Mouse (Mus musculus) adrenal gland, postnatal 25 days (tissue): ENCODE results near the gene Notch1. TPM values are rescaled to one million over a fixed set of nuclear protein-coding genes. Genes with fewer than 3 reads are reported as not detected.
A peak's percentile ranks its signal among the peaks of the same experiment; 100 is the strongest.

Experiments used
- DNase-seq: peaks from one replicate; pipeline ENCODE4 v3.0.0; 2021; ENCODE audit warnings: mixed read lengths
- total RNA-seq: library from RNA; stranded (reverse); gene quantifications from 2 replicates; pipeline ENCODE4 v1.2.3, GENCODE M21; 2021

The Notch1 gene
- total RNA-seq, 1 experiment from 2014 or later, result 24.8 TPM

DNA sequence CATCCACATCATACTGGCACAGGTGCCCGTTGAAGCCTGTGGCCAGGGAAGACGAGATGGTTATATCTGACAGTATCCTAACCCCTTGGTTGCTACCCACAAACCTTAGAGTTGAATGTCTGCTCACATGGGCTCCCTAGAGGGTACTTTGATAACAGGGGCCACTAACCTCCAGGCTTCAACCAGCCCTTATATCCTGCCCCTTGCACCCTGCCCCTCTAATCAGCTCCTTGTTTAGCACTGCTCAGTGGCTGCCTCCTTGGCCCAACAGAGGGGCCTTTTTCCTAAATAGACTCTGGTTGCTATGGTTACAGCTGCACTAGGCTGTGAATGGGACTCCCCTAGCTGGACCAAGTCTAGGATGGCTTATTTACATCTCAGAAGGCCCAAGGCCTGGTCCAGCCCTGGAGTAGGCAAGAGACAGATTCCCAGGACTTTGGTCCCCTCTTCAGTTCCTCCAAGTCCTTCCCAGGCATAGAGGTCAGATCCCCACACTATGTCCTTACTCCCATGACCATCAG is 37.7 kb downstream of the Notch1 start:
- no peak for DNase-seq

DNA sequence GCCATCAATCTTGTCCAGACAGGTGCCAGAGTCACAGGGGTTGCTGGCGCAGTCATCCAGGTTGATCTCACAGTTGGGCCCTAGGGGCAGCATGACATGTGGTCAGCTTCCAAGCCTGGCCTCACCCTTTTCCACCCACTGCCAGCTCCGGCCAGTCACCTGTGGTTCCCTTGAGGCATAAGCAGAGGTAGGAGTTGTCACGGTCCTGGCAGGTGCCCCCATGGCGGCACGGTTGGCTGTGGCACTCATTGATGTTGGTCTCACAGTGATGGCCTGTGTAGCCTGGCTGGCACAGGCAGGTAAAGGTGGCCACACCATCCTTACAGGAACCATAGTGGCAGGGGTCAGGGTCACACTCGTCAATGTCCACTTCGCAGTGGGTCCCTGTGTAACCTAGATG is 38.6 kb downstream of the Notch1 start:
- no peak for DNase-seq

DNA sequence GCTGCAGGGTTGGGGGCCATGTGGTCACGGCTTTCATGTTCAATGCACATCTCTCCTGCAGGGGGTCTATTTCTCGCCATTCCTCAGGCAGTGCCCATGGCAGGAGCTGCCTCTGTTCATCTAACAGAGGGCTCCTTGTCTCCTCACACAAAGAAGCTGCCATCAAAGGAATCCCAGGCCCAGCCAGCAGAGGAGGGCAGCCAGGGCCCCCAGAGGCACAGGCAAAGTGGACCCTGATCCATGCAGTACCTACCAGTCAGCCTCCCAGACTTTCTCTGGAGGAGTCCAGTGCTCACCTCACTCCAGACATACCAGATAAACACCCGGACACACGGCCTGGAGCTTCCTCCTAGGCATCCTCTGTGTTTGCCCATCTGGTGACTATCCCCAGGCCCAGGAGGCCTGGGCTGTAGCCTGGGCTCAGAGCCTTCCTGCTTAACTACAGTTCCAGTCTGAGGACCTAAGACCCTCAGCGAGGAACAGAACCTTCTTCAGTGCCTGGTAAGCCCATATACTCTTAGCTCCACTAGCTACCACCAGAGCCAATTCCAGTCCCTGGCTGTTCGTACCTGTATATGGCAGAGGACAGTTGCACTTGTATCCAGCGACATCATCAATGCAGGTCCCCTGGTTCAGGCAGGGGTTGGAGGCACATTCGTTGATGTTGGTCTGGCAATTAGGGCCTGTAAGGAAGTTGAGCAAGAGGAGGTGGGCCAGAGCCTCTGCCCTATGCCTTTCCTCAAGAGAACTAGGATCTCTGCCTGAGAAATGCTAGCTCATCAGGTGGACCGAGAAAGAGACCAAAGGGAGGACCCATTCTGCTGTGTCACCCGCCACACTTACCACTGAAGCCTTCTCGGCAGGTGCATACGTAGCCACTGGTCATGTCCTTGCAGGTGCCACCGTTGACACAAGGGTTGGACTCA is 40.7 kb downstream of the Notch1 start:
- no peak for DNase-seq

- DNase-seq, result no peak
Observed at GRCm38 (mm10) chr2:26474789-26475504, 41.5 kb downstream of the Notch1 start.

DNA sequence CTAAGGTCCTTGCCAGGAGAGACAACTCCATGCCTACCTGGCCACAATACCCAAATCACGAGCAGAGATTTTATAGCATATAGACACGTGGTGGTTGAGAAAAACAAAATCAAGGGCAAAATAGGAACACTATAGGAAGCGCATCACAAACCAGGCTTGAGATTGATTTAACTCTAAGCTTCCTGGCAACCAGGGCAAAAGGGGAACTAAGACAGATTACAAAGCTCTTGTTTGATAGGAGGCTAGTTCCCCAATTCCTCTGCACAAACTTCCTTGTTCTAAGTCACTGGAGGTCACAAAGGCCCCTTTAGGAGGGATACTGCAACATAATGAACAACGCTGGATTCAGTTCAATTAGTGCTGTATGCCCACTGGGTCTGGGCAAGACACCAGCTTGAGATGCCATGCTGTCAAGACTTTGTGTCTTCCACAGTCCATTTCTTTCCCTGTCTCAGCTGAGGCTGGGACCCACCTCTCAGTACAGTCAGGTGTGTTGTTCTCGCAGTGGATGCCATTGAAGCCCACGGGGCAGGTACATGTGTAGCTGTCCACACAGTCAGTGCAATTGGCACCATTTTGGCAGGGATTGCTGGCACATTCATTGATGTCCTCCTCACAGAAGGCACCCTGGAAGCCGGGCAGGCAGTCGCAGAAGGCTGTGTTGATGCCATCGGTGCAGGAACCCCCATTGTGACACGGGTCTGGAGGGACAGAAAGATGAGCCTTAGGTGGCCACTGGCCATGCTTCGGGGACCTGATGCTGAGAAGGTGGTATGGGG is 44.0 kb downstream of the Notch1 start:
- DNase-seq, result no peak

DNA sequence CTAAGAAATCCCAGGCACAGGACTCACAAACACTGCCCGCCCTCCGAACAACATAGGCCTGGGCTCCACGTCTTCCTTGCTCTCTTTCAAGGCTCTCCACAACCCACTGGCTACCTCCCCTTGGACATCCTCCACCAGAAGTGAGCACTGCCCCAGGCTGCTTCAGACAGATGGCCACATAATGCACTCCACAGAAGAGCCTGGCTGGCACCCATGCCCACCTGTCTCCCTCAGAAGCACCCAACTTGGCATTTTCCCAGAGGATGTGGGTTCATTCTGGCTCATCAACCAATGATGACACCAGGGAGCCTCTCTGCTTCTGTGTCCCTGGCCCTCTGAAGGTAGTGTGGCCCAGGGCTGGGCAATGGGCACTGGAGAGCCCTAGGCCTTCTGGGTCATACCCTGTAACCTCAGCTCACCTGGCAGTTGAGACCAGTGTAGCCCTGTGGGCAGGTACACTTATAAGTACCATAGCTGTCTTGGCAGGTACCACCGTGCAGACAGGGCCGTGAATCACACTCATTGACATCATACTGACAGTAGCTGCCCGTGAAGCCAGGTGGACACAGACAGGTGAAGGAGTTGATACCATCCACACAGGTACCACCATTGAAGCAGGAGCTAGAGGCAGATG is 44.7 kb downstream of the Notch1 start:
- DNase-seq, result no peak

- no peak for DNase-seq
Observed at GRCm38 (mm10) chr2:26470967-26471366, 45.5 kb downstream of the Notch1 start.

DNA sequence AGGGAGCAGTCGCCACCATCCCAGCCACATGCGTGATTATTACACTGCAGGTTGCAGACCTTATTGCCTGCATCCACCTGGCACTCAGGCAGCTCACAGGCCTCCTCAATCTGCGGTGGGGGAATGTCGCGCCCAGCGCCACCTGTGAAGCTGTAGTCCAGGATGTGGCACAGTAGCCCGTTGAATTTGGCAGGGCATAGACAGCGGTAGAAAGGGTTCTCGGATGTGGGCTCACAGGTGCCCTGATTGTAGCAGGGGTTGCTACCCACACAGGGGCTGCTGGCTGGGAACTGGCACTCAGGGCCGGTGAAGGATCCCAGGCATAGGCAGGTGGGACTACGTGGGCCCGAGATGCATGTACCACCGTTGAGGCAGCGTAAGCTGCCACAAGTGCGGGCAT is 48.1 kb downstream of the Notch1 start:
- DNase-seq, result no peak

DNA sequence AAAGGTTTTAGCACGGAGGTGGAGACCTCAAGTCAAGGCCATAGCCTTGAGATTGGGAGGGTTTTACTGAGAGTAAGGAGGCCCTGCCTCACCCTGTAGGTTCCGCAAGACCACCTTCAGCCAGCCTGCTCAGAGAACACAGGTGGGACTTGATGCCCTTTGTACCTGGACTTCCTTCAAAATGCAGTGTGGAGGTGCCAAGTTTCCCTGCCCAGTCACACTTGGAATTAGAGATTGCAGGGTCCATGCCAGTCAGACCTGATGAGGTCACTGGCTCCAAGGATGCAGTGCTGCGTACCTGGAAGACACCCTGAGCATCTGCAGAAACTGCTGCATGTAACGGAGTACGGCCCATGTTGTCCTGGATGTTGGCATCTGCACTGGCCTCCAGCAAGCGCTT is 53.1 kb downstream of the Notch1 start:
- no peak for DNase-seq

- no peak for DNase-seq
Observed at GRCm38 (mm10) chr2:26462980-26463379, 53.5 kb downstream of the Notch1 start.

- DNase-seq, result no peak
Observed at GRCm38 (mm10) chr2:26461667-26462066, 54.8 kb downstream of the Notch1 start.

GRCm38 (mm10) chr2:26460837-26461236 is 55.6 kb downstream of the Notch1 start:
- no peak for DNase-seq

GRCm38 (mm10) chr2:26460097-26460646 is 56.3 kb downstream of the Notch1 start:
- no peak for DNase-seq

- no peak for DNase-seq
Observed at GRCm38 (mm10) chr2:26459478-26459877, 57.0 kb downstream of the Notch1 start.

- DNase-seq, result no peak
Observed at GRCm38 (mm10) chr2:26458402-26459124, 57.9 kb downstream of the Notch1 start.

DNA sequence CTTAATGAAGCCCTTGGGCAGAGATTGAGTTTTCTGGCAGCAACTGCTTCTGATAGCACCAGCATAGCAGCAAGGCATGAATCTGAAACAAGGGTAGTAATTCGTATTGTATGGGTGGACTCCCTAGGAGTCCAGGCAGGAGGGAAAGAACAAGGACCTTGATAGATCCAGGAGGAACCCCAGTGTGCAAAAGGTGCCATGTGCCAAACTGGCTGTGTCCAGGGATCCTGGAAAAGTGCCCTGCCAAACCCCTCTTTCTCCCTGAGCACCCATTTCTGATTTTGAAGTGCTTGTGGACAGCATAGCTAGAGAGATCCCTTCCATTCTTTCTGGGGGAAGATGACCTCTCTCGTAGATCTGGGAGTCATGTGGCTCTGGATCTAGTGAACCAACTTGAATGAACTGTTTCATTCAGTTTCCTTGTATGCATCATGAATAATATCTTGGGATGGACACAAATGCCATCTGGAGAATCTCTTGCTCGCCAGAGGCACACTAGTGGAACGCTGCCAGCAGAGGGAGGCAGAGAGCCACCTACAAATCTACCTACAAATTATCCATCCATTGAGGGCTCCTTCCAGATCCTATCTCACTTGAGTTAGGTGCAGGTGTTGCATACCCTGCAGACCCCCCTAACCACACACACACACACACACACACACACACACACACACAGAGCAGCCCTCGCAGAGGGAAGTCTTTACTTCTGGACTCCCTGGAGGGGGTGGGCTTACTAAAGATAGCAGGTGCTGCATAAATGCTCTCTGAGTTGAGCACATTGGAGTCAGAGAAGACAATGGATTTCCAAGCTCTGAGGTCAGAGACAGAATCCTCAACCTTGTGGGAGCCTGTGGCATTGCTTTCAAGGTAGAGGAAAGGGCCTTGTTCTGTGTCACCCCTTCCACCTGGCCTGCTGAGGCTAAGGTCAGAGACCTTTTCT is 67.1 kb downstream of the Notch1 start:
- peak; percentile 84 for DNase-seq

- DNase-seq, result no peak
Observed at GRCm38 (mm10) chr2:26447451-26447850, 69.0 kb downstream of the Notch1 start.

- DNase-seq, result no peak
Observed at GRCm38 (mm10) chr2:26446671-26447070, 69.8 kb downstream of the Notch1 start.

- peak; percentile 90 for DNase-seq
Observed at GRCm38 (mm10) chr2:26445666-26446445, 70.6 kb downstream of the Notch1 start.
